Mouse (Mus musculus) lung, embryonic 14.5 days (tissue): ENCODE results near the gene Mogs. TPM values are rescaled to one million over a fixed set of nuclear protein-coding genes. Genes with fewer than 3 reads are reported as not detected.
A peak's percentile ranks its signal among the peaks of the same experiment; 100 is the strongest.

Experiments
- ATAC-seq: fragments of 200-750 bp; cut with Nextera tagmentation; 2 replicates; pipeline ENCODE4 v1.8.0; 2017; ENCODE audit warnings: mild to moderate bottlenecking, moderate TSS enrichment, moderate library complexity; ENCODE audit not compliant: insufficient read depth
- DNase-seq: peaks from one replicate; pipeline ENCODE4 v3.0.0-alpha.2; 2015
- H3K27ac ChIP-seq: fragments of 300-500 bp; sonication (generic); 2 replicates; pipeline ENCODE4 v1.5.1; 2014; ENCODE audit warnings: low read depth, mild to moderate bottlenecking, moderate library complexity
- H3K27me3 ChIP-seq: fragments of 300-500 bp; sonication (generic); 2 replicates; pipeline ENCODE4 v1.6.1; 2014; ENCODE audit warnings: low read length, control low read depth; ENCODE audit not compliant: insufficient read depth
- H3K36me3 ChIP-seq: fragments of 300-500 bp; sonication (generic); 2 replicates; pipeline ENCODE4 v1.6.1; 2014; ENCODE audit warnings: control low read depth; ENCODE audit not compliant: insufficient read depth
- H3K4me1 ChIP-seq: fragments of 300-500 bp; sonication (generic); 2 replicates; pipeline ENCODE4 v1.6.1; 2014; ENCODE audit warnings: antibody characterized with exemption, control low read depth; ENCODE audit not compliant: insufficient read depth
- H3K4me2 ChIP-seq: fragments of 300-500 bp; sonication (generic); 2 replicates; pipeline ENCODE4 v1.6.1; 2014; ENCODE audit warnings: mild to moderate bottlenecking
- H3K4me3 ChIP-seq: fragments of 300-500 bp; sonication (generic); 2 replicates; pipeline ENCODE4 v1.5.1; 2014; ENCODE audit warnings: low read depth, low read length
- H3K9ac ChIP-seq: fragments of 300-500 bp; sonication (generic); 2 replicates; pipeline ENCODE4 v1.6.1; 2014
- H3K9me3 ChIP-seq: fragments of 300-500 bp; sonication (generic); 2 replicates; pipeline ENCODE4 v1.6.1; 2016; ENCODE audit warnings: low read depth, low read length, control low read depth
- CTCF ChIP-seq: IDR thresholded peaks from 2 replicates; pipeline ENCODE4 v1.5.1; 2016; ENCODE audit warnings: antibody characterized with exemption, low read depth
- WGBS: fragments of 180-500 bp; shearing (Covaris S2); extraction: QIAGEN DNeasy Blood & Tissue Kit; methylation state at CpG from one replicate; pipeline ENCODE4 v1.1.7; 2014; 5-methylcytosine and 5-hydroxymethylcytosine counted together
- polyA plus RNA-seq: library from polyadenylated mRNA; unstranded; fragments of >200 nt; fragmentation: Nextera tagmentation; extraction: Ambion mirVana; gene quantifications from 2 replicates; pipeline ENCODE4 v1.2.1, GENCODE M21; 2014

Mogs gene
- polyA plus RNA-seq, 1 experiment from 2014 or later: 66.6 TPM

DNA sequence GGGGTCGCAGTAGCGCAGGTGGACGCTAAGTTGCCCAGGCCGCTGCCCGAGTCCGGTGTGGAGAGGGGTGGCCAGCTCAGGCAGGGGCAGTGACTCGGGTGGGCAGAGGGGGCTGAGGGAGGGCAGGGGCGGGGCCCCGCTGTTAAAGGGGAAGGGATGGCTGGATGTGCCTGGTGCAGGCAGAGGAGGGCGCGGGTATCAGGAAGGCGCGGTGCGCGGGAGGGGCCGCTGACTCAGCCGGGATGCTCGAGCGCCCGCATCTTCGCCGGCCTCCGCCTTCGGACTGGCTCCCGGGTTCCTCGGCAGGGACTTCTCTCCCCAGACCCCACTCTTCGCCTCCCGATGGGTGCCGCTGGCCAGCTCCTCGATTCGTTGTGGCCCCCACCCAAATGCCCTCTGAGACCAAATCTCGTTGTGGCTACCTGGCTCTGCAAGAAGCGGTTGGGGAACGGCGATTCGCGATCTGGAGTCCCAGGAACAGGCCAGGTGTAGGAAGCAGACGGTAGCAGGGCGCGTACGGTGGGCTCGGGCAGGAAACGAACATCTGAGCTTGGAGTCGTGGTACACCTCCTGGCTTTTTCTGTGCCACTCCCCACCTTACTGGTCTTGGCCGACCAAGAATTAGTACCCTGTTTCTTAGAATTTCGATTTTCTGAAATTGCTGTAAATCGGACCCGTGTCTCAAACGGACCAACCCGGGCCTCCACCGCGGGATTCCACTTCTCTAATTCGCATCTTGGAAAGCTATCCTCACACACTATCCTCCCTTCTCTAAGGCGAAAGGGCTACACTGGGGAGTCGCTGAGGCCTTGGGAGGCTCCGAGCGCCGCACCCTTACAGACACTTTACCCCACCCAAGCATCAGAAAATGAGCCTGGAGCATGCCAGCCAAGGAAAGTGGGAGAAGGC, 44.7 kb upstream of the Mogs start:
- Histone ChIP-seq H3K4me1 (no peaks in the 10 kb centered on the region), H3K4me3 (peak overlapping the region; percentile 17; the same call in 1 of the 2 replicates), H3K9me3 (no peaks in the 10 kb centered on the region), H3K27me3 (peaks cover 94% of the 10 kb centered on the region), H3K27ac (no peak overlapping the region), H3K4me2 (peak overlapping the region; percentile 36), H3K9ac (no peak overlapping the region), H3K36me3 (no peaks in the 10 kb centered on the region)
- no peak for TF ChIP-seq CTCF
- DNase-seq: peak; percentile 31
- ATAC-seq: 0 out of 2 replicates have a peak, but pooled peaks have one; percentile 7
- WGBS: 2% methylated on average over 55 of the region's 58 CpGs

DNA sequence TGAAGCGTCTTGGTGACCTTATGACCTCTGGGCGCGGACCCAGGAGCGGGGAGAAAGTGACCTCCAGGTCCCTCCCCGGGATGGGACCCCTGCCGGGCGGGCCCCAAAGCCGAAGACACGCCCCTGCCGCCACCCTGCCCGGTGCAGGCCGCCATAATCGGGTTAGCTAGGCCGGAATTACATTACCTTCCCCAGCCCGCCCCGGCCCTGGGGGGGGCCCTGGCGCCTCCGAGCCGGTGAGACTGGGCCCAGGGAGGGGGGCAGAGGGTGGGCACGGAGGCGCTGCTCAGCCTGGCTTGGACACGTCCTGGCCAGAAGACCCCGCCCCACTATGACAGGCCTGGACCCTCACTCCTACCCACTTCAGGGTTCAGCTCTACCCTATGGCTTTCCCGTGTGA, 44.1 kb upstream of the Mogs start:
- no peak for DNase-seq
- no peak for TF ChIP-seq CTCF
- Histone ChIP-seq H3K4me2 (peak overlapping the region; percentile 20; the same call in 1 of the 2 replicates), H3K36me3 (no peaks in the 10 kb centered on the region), H3K9ac (no peak overlapping the region), H3K27ac (no peak overlapping the region), H3K27me3 (peaks cover 94% of the 10 kb centered on the region), H3K4me1 (no peaks in the 10 kb centered on the region), H3K4me3 (peak overlapping the region; percentile 15; the same call in 1 of the 2 replicates), H3K9me3 (no peaks in the 10 kb centered on the region)
- peak; percentile 47; the same call in 1 of the 2 replicates for ATAC-seq
- 1% methylated on average over 24 of the region's 24 CpGs for WGBS

DNA sequence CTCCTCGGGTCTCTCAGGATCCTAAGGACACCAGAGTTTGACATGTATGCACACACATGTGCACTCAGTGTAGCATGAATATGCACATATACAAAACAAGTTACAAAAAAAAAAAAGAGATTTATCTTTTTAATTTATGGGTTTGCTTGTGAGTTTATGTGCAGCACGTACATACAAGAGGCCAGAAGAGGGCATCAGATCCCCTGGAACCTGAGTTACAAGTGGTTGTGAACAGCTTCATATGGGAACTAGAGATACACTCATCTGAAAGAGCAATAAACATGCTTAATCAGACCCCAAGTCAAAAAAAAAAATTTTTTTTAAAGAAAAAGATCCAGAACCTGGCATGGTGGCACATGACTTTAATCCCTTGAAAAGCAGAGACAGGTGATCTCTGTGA, 40.3 kb upstream of the Mogs start:
- DNase-seq: no peak

DNA sequence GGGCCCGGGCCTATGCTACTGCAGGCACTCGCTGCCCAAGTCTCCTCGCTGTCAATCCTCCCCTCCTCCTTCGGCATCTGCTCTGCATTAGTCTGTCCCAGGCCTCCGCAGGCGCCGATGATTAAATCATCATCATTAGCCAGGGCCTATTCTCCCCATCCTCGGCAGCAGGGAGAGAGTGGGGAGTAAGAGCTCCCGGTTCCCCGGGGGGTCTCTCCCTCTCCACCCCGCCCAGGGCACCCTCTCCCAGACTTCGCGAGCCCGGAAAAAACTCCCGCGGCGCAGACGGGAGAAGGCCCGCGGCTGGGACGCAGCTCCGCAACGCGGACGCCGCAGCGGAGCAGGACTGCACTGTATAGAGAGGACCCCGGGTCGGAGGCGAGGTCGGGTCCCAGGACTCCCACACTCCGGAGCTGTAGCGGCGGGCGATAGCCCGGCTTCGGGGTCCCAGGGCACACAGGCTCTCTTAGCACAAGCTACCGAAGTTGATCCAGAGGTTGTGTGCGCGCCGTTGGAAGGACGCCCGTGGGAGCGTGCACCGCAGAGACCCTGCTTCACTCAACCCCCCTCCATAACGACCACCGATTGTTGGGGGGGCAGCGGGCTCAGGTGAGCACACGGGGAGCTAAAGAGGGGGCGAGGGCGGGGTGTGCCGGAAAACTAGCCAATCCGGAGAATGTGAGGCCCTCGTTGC, 37.5 kb upstream of the Mogs start, which contains the start of gene Pcgf1:
Gene Pcgf1, plus strand, starts transcription at position 240 of the 694 bp plus-strand sequence.
- DNase-seq: peak; percentile 25

More for the DNA sequence above, 40.3 kb upstream of the Mogs start:
- H3K4me1 ChIP-seq: peaks cover 5% of the 10 kb centered on the region; the same call in 1 of the 2 replicates
- TF ChIP-seq CTCF: 0 out of 2 replicates have a peak, but pooled peaks have one; percentile 8
- no peak overlapping the region for H3K27ac ChIP-seq
- no peak overlapping the region for H3K4me3 ChIP-seq
- H3K9ac ChIP-seq: no peak overlapping the region
- H3K27me3 ChIP-seq: peaks cover 67% of the 10 kb centered on the region
- H3K9me3 ChIP-seq: no peaks in the 10 kb centered on the region
- ATAC-seq: no peak
- H3K36me3 ChIP-seq: peaks cover 2% of the 10 kb centered on the region
- 5% methylated on average over 2 of the region's 2 CpGs for WGBS
- no peak overlapping the region for H3K4me2 ChIP-seq

DNA sequence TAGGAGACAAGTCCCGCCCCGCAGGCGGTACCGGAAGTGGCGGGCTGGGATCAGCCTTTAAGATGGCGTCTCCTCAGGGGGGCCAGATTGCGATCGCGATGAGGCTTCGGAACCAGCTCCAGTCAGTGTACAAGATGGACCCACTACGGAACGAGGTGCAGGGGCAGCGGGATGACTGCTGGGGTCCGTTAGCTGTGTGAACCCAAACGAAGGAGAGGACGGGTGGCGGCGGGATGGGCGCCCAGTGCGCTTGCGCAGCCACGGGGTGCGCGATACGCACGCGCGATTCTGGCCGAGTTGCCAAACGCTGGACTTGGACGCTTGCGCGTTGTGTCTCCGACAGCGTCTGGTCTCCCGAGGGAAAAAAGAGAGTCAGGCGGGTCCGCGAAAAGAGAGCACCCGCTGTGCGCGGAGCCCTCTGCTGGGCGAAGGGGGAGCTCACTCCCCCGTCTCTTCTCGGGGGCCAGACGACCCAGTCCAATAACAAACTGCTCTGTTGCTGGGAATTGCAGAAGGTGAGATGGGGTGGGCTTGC, 36.9 kb upstream of the Mogs start:
- peak; percentile 99 for DNase-seq
- peak; percentile 71 for TF ChIP-seq CTCF
- H3K27me3 ChIP-seq: peaks cover 48% of the 10 kb centered on the region
- H3K4me3 ChIP-seq: peak overlapping the region; percentile 78
- peak overlapping the region; percentile 68 for H3K27ac ChIP-seq
- peak overlapping the region; percentile 70 for H3K9ac ChIP-seq
- H3K9me3 ChIP-seq: no peaks in the 10 kb centered on the region
- under 1% methylated on average over 46 of the region's 46 CpGs for WGBS
- ATAC-seq: peak; percentile 92
- peaks cover 26% of the 10 kb centered on the region for H3K36me3 ChIP-seq
- H3K4me1 ChIP-seq: peaks cover 5% of the 10 kb centered on the region; the same call in 1 of the 2 replicates
- peak overlapping the region; percentile 98 for H3K4me2 ChIP-seq

More for the DNA sequence above, 37.5 kb upstream of the Mogs start, which contains the start of gene Pcgf1:
- Histone ChIP-seq H3K27me3 (peaks cover 43% of the 10 kb centered on the region), H3K36me3 (peaks cover 25% of the 10 kb centered on the region), H3K27ac (peak within 1 kb of the TSS; percentile 68), H3K4me1 (peaks cover 5% of the 10 kb centered on the region; the same call in 1 of the 2 replicates), H3K4me2 (peak within 1 kb of the TSS; percentile 98), H3K9ac (peak within 1 kb of the TSS; percentile 70), H3K4me3 (peak within 1 kb of the TSS; percentile 78), H3K9me3 (no peaks in the 10 kb centered on the region)
- WGBS: under 1% methylated on average over 54 of the region's 54 CpGs
- peak; percentile 78 for ATAC-seq
- TF ChIP-seq CTCF: no peak

DNA sequence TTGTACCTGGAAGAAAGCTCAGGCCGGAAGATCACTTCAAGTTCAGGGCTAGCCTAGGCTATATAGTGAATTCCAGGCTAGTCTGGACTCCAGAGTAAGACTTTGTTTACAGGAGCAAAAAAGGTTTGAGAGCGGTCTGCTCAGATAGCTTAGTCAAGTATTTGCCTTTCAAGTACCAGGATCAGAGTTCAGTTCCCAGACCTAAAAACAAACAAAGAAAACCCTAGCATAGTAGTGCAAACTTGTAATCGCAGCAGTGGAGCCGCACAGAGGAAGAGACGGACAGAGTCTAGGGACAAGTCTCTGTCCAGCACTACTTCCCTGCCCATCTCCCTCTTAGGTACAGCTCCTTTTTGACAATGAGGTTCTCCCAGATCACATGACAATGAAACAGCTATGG, 35.1 kb upstream of the Mogs start:
- H3K4me1 ChIP-seq: peaks cover 5% of the 10 kb centered on the region; the same call in 1 of the 2 replicates
- DNase-seq (no peak), ATAC-seq (no peak)
- H3K9me3 ChIP-seq: no peaks in the 10 kb centered on the region
- no peak overlapping the region for H3K4me2 ChIP-seq
- peaks cover 49% of the 10 kb centered on the region for H3K27me3 ChIP-seq
- no peak overlapping the region for H3K27ac ChIP-seq
- no peak overlapping the region for H3K4me3 ChIP-seq
- TF ChIP-seq CTCF: no peak
- H3K36me3 ChIP-seq: peaks cover 26% of the 10 kb centered on the region
- 81% methylated on average over 5 of the region's 5 CpGs for WGBS
- H3K9ac ChIP-seq: no peak overlapping the region
